Mouse (Mus musculus): ENCODE data around the gene Tnr.

- no peak for TF ChIP-seq CTCF (IDR thresholded peaks at IDR 0.05; ENCODE audit: insufficient read depth, low read depth, low read length)
- no peak for TF ChIP-seq POLR2A (IDR thresholded peaks at IDR 0.05; ENCODE audit: insufficient read depth, low read depth, low read length)
Observed at GRCm38 (mm10) chr1:159852088-159852487, 328.5 kb downstream of the Tnr start.
